ENCODE assay signal across 8 mouse cellular contexts in the genomic region with DNA sequence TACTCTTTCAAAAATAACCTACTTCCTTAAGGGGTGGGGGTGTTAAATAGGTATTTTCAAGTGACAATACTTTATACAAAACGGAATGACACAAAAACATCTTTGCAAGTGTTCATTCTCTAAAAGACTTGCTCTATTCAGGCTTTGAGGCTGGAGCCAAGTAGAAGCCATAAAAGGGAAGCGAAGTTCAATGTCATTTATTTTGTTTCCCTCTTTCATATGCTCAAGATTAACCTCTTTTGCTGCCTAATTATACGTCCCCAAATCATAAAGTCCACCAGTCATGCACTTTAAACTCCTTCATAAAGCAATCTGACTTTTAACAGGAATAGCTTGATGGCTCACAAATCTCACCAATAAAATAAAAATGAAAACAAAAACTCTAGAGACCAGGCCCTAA. TPM values are rescaled to one million over a fixed set of nuclear protein-coding genes. Genes with fewer than 3 reads are reported as not detected.
DNase-seq lines count a peak whose midpoint lies in the region; ATAC-seq and TF ChIP-seq lines count a peak whose summit lies in the region.
"Had no signal": no experiment of that assay in that cellular context is flagged by ENCODE, and none has a peak within 500 bp of the region (broad histone marks: within the 10 kb centered on the region; RNA-seq: fewer than 3 reads in every experiment).

No protein-coding gene starts in this region.

- peak overlapping the region; percentile 81 for H3K4me2 ChIP-seq in lung, embryonic 14.5 days
- peak overlapping the region; percentile 78 for H3K4me2 ChIP-seq in limb, embryonic 13.5 days (replicated peaks)
- H3K4me2 ChIP-seq in stomach, embryonic 15.5 days, result peak overlapping the region; percentile 78

- H3K4me1 ChIP-seq in lung, embryonic 14.5 days (ENCODE audit: insufficient read depth), result peaks cover 9% of the 10 kb centered on the region; the same call in 1 of the 2 replicates
- peaks cover 46% of the 10 kb centered on the region for H3K4me1 ChIP-seq in forebrain, embryonic 10.5 days
- H3K4me1 ChIP-seq in limb, embryonic 13.5 days, result peaks cover 41% of the 10 kb centered on the region
- H3K4me1 ChIP-seq in stomach, embryonic 15.5 days, result peaks cover 11% of the 10 kb centered on the region

- peak overlapping the region; percentile 99 for H3K9ac ChIP-seq in lung, embryonic 14.5 days
- H3K9ac ChIP-seq in limb, embryonic 13.5 days, result peak overlapping the region; percentile 100
- 0 out of 2 replicates have a peak overlapping the region, but pooled peaks have one; percentile 0 for H3K9ac ChIP-seq in stomach, embryonic 15.5 days

- H3K9me3 ChIP-seq in lung, embryonic 14.5 days (ENCODE audit: low read depth, low read length), result no peaks in the 10 kb centered on the region
- no peaks in the 10 kb centered on the region for H3K9me3 ChIP-seq in forebrain, embryonic 10.5 days
- H3K9me3 ChIP-seq in limb, embryonic 13.5 days, result no peaks in the 10 kb centered on the region
- no peaks in the 10 kb centered on the region for H3K9me3 ChIP-seq in stomach, embryonic 15.5 days

- no peaks in the 10 kb centered on the region for H3K36me3 ChIP-seq in lung, embryonic 14.5 days (ENCODE audit: insufficient read depth)
- peaks cover 5% of the 10 kb centered on the region; the same call in 1 of the 2 replicates for H3K36me3 ChIP-seq in forebrain, embryonic 10.5 days (replicated peaks)
- no peaks in the 10 kb centered on the region for H3K36me3 ChIP-seq in limb, embryonic 13.5 days
- H3K36me3 ChIP-seq in stomach, embryonic 15.5 days, result no peaks in the 10 kb centered on the region

- TF ChIP-seq CTCF in lung, embryonic 14.5 days (IDR thresholded peaks at IDR 0.05; ENCODE audit: low read depth), result no peak

- no peaks in the 10 kb centered on the region for H3K27me3 ChIP-seq in lung, embryonic 14.5 days (ENCODE audit: insufficient read depth, low read length)
- peaks cover 11% of the 10 kb centered on the region for H3K27me3 ChIP-seq in forebrain, embryonic 10.5 days (ENCODE audit: poor library complexity, severe bottlenecking)
- H3K27me3 ChIP-seq in limb, embryonic 13.5 days, result no peaks in the 10 kb centered on the region
- no peaks in the 10 kb centered on the region for H3K27me3 ChIP-seq in stomach, embryonic 15.5 days (replicated peaks)

- no peak overlapping the region; the same call in 1 of the 2 replicates for H3K27ac ChIP-seq in lung, embryonic 14.5 days (ENCODE audit: low read depth)
- H3K27ac ChIP-seq in forebrain, embryonic 10.5 days, result no peak overlapping the region
- no peak overlapping the region for H3K27ac ChIP-seq in limb, embryonic 13.5 days
- peak overlapping the region; percentile 2; the same call in 1 of the 2 replicates for H3K27ac ChIP-seq in stomach, embryonic 15.5 days

- DNase-seq in lung, embryonic 14.5 days, result peak; percentile 26
- DNase-seq in lung, postnatal 25 days (ENCODE audit: low spot score), result no peak
- DNase-seq in forebrain, embryonic 10.5 days (ENCODE audit: extremely low spot score, low spot score), result no peak
- DNase-seq in cerebellum, adult 9-11 months, result no peak
- DNase-seq: gastrocnemius, postnatal 36 days had no signal

- H3K4me3 ChIP-seq in lung, embryonic 14.5 days (ENCODE audit: low read depth, low read length), result peak overlapping the region; percentile 97
- H3K4me3 ChIP-seq in forebrain, embryonic 10.5 days, result peak overlapping the region; percentile 93
- peak overlapping the region; percentile 91 for H3K4me3 ChIP-seq in limb, embryonic 13.5 days
- peak overlapping the region; percentile 86 for H3K4me3 ChIP-seq in stomach, embryonic 15.5 days (replicated peaks)

- WGBS in lung, embryonic 14.5 days, result 13% methylated on average over 3 of the region's 3 CpGs
- 43% methylated on average over 3 of the region's 3 CpGs for WGBS in forebrain, embryonic 10.5 days
- 18% methylated on average over 3 of the region's 3 CpGs for WGBS in limb, embryonic 13.5 days
- WGBS in stomach, embryonic 15.5 days, result 10% methylated on average over 3 of the region's 3 CpGs

- no peak for ATAC-seq in lung, embryonic 14.5 days (ENCODE audit: insufficient read depth)
- ATAC-seq in limb, embryonic 13.5 days (ENCODE audit: low FRiP score, low read depth), result no peak
- ATAC-seq in stomach, embryonic 15.5 days (ENCODE audit: insufficient read depth, low FRiP score, low read depth), result no peak
- ATAC-seq in monocyte, adult 5-6 weeks (replicated peaks; ENCODE audit: insufficient number of reproducible peaks, low FRiP score, low TSS enrichment, poor library complexity, severe bottlenecking), result no peak

RNA-seq across cellular contexts. Expression of gene Erbin, which starts 1.9 kb away (rescaled TPM):
- 30.7 and 32.5 TPM in 2 replicates for polyA plus RNA-seq in lung, embryonic 14.5 days (2014; fragmentation: Nextera tagmentation; extraction: Ambion mirVana)
- 13.4 and 13.5 TPM in 2 replicates for polyA plus RNA-seq in forebrain, embryonic 10.5 days (2016; fragmentation: Nextera tagmentation; extraction: Ambion mirVana)
- polyA plus RNA-seq in limb, embryonic 13.5 days (2015; fragmentation: Nextera tagmentation; extraction: Ambion mirVana), result 21.8 TPM in 2 replicates
- polyA plus RNA-seq in stomach, embryonic 15.5 days (2015; fragmentation: Nextera tagmentation; extraction: Ambion mirVana), result 17.9 and 18.5 TPM in 2 replicates
- total RNA-seq in monocyte, adult 5-6 weeks (2017), result 155 to 190 TPM (median 167 TPM) in 3 replicates

Comparison
In these comparisons a context has a peak if more than half of its experiments do, and no peak if none do; other contexts are left out.
1. H3K9ac ChIP-seq: peak in every context shown above with its lines; median percentile 100 in limb, embryonic 13.5 days; 99 in lung, embryonic 14.5 days; 0 in stomach, embryonic 15.5 days.